Mouse (Mus musculus) c-Kit-positive CD71-negative TER-119-negative erythroid progenitor cells, embryonic 14.5 days (primary cell): ENCODE measurements around the gene Gm45213.

ENCODE experiments used
- DNase-seq: peaks from one replicate; pipeline ENCODE4 v3.0.0-alpha.2; 2013; ENCODE audit warnings: low read depth

Gm45213 gene

GRCm38 (mm10) chr7:66106581-66107056 lies 63.2 kb downstream of the Gm45213 start:
- DNase-seq: no peak

DNA sequence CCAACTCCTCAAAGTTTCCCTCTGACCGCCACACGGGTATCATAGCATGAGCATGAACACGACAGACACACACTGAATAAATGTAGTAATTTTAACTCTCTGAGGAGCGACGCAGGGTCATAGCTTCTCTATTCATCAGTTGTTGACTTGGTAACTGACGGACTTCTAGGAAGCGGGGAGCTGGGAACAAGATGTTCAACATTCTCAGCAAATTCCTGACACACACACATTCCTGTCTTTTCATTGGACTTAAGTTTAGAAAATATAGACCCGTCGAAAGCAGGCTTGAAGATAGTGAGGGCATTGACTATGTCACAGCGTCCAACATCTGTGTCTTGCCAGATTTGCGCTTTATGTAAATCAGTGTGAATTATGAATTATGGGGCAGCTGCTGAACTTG lies 63.8 kb downstream of the Gm45213 start:
- DNase-seq: no peak

GRCm38 (mm10) chr7:66107930-66108329 lies 64.5 kb downstream of the Gm45213 start:
- no peak for DNase-seq

DNA sequence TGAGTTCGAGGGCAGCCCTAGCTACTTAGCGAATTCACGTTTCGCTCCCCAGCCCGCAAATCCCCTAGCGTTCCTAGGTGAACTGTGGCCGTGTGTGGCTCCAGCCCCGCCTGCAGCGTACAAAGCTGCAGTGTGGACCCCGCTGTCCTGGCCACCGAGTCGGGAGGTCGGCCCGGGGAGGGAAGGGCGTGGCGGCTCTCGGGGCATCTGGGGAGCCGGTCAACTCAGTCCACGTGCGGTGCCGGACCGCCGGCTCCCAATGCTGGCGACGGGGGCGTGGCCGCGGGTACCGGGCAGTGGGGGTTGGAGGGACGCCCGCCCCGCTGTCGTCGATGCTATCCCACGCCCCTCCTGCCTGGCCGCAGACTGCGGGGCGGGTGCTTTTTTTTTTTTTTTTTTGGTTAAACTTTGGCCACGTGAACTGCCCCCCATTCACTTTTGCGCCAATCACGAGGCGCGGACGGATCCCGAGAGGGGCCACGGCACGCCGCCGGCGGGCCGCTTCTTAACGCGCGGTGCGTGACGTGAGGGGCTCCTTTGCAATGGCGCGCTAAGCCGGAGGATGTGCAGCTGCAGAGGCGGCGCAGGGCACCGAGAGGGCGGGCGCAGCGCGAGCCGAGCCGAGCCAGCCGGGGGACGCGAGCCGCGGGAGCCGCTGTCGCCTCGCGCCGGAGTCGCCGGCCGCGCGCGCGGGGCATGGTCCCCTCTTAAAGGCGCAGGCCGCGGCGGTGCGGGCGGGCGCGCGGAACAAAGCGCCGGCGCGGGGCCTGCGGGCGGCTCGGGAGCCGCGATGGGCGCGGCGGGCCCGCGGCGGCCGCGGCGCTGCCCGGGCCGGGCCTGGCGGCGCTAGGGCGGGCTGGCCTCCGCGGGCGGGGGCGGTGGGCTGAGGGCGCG lies 65.8 kb downstream of the Gm45213 start, which contains the start of gene Chsy1:
Gene Chsy1 (plus strand): TSS at position 555 of the 894 bp plus-strand sequence.
- DNase-seq: peak; percentile 75

- no peak for DNase-seq
Measured at GRCm38 (mm10) chr7:66109855-66110635, 66.6 kb downstream of the Gm45213 start.

DNA sequence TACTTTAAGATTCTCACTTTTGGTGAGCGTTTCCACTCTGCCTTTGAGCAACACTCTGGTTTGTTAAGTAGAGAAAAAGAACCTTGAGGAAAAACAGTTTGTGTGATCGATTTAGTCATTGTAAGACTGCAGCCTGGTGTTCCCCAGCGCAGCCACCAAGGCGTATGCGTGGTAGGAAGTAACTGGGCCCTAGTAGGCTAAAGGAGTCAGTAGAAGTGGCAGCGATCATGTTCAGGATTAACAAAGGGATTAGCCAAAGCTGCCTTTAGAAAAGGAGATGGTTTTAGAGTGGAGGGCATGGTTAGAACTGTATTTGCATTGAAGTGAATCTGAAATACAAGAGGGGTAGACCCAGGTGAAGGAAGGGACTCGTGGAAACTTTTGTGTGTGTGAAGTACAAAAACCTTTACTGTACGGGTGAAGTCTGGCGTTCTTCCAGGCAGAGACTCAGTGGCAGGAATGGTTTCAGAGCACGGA lies 67.3 kb downstream of the Gm45213 start:
- no peak for DNase-seq

- no peak for DNase-seq
Measured at GRCm38 (mm10) chr7:66111211-66111610, 67.8 kb downstream of the Gm45213 start.
